Mouse (Mus musculus) retina, embryonic 14.5 days (tissue): ENCODE measurements around the gene Fam13a.

Experiments used
- DNase-seq: peaks from one replicate; pipeline ENCODE4 v3.0.0-alpha.2; 2015; ENCODE audit warnings: low spot score

The Fam13a gene

DNA sequence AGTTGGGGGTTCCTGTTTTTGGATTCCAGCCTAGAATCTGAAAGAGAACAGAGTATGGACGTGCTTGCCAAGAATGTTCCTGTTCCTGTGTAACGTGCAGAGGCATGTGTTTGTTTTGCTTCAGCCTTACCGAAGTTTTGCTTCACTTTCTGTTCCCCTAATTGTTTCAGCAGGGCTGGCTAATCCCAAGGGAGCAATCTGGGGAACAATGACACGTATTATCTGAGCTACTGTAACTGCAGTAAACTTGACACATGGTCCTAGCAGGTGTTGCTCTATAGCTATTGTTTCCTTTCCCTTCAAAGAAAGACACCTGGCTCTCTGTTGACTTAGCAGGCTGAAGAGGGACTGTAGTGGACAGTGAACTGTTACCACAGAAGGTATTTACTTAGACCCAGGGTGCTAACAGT, 25.3 kb downstream of the Fam13a start:
- DNase-seq, result no peak

DNA sequence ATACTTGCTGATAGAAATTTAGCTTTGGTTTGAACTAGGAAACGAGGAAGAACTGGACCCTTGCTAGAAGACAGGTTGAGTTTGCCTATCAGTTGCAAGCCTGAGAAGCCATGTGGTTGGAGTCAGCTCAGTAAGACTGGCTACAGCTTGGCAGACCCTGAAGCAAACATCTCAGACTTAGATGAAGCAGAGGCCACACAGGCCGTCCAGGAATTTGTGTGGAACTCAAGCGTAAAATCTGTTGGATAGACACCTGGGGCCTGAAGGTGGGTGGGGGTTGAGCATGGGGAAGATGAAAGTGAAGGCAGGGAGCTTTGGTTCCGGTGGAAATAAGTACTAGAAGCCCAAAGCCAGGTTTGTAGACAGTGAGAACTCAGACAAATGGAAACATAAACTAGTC, 25.8 kb downstream of the Fam13a start:
- DNase-seq, result no peak

- DNase-seq, result no peak
These were observed 35.2 kb downstream of the Fam13a start for GRCm38 (mm10) chr6:58989149-58989548.

- no peak for DNase-seq
These were observed 35.6 kb downstream of the Fam13a start for GRCm38 (mm10) chr6:58988706-58989105.

- no peak for DNase-seq
These were observed 37.2 kb downstream of the Fam13a start for GRCm38 (mm10) chr6:58987166-58987565.

- DNase-seq, result no peak
These were observed 39.2 kb downstream of the Fam13a start for GRCm38 (mm10) chr6:58985186-58985585.

DNA sequence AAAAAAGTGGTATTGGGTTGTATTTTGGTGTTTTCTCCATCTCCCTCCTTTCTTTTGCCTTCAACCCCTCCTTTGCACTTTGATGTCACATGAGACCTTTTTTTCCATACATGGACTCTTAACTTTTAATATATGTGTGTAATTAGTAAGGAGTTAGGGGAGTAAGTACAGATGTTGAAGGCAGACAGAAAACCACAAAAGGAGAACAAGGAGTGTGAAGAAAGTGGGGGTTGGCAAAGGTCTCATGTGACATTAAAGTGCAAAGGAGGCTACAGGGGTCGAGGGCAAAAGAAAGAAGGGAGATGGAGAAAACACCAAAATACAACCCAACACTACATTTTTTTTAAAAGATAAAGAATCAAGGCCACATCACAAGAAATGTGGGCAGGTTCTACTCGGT, 49.1 kb downstream of the Fam13a start:
- DNase-seq, result no peak

DNA sequence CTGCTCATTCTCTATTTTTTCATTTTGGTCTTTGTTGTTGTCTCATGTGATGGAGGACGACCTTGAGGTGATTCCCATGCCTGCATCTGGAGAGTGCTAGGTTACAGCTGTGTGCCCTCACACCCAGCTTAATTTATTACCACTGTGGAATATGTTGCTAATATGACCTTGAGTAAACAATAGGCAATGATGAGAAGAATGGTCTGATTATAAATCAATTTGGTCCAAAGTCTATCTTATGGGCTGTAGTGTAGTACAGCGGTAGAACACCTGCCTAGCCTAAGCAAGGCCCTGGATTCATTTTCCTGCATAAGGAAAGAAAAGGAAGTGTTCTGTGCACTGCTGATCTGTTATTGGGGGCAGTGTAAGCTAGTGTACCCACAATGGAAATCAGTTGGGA, 49.9 kb downstream of the Fam13a start:
- no peak for DNase-seq

DNA sequence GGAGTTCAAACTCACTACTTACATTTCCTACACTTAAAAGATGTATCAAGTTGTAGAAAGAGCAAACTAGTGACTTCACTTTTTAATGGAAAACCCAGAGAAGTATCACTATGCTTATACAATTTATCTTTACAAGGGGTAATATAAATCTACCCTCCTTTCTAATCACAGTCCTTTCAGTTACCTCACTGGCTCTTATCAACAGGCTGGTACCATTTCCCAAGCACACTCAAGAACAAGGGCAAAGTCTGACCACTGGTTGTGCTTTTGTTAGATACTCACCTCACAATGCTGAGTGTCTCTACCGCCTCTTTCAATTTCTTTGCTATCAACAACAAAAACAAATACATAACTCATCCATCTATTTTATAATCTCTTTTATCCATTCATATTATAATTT, 51.5 kb downstream of the Fam13a start:
- DNase-seq, result no peak

DNA sequence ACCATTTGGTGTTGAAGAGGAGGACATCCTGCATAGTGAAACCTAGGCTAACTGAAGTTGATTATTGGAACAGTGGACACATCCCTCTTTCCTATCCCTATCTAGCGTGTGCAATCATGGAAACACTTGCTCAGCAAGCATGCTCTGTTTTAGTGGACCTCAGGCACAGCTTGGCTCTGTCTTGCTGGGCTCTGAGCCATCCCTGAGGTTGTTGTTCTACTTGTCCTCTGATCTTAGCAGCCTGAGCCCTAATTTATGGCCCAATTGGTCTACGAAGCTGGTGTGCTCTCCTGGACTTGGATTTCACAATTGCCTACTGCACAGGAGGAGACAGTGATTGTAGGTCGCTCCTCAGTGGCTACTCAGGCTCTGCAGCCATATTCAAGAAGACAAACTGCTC, 56.1 kb downstream of the Fam13a start:
- no peak for DNase-seq

- no peak for DNase-seq
These were observed 59.1 kb downstream of the Fam13a start for GRCm38 (mm10) chr6:58965071-58965831.

DNA sequence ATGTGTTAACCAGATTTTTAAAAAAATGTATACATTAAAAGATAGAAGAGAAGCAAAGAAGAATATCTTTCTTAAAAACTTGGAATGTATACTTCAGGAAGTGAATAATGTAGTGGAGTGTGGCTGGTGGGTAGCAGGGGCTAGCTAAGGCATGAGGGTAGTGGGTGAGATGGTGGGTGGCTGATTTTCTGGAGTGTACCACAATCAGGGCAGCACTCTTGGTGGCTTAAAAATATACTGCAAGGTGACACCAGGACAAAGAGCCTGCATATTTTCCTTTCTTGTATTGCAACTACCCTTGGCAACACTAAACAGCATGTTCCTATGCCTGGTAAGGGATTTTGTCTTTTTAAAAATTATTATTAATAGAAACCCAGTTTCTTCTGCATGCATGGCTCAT, 59.8 kb downstream of the Fam13a start:
- no peak for DNase-seq

GRCm38 (mm10) chr6:58964091-58964490, 60.3 kb downstream of the Fam13a start:
- DNase-seq, result no peak

GRCm38 (mm10) chr6:58962691-58963090, 61.7 kb downstream of the Fam13a start:
- no peak for DNase-seq

GRCm38 (mm10) chr6:58960523-58960922, 63.8 kb downstream of the Fam13a start:
- DNase-seq, result no peak

DNA sequence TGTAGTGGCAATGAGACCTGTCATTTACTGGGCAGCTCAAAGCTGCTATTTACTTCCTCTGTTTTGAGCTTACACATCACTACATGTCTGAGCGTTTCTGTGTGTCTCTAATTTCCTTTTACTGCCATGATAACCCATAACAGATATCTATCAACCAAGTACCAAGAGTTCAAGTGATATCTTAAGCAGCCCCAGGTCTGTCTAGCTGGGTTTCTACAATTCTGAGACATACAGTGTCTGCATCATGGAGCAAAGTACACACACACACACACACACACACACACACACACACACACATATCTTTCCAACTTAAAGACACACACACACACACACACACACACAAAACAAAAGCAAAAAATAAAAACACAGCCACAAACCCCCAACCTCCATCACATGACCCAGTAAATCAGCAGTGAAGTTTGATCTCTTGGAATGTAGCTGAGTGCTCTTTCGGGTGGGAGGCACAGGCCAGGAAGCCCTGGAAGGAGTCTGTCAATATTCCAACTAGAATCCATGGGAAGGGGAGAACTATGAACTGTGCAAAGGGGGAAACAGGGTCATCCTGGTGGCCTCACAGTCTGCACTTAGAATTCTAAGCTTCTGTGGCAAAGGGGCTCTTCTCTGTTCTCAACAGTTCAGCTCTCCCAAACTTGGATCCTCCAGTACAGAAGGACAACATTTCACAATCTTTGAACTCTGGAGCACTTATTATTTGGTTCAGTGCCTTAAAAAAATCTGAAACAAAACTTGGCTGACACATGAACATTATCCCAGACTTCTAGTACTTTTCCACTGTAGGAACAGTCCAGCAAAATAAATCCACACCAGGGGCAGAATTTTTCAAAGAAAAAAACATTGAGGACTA, 73.0 kb downstream of the Fam13a start:
- no peak for DNase-seq

DNA sequence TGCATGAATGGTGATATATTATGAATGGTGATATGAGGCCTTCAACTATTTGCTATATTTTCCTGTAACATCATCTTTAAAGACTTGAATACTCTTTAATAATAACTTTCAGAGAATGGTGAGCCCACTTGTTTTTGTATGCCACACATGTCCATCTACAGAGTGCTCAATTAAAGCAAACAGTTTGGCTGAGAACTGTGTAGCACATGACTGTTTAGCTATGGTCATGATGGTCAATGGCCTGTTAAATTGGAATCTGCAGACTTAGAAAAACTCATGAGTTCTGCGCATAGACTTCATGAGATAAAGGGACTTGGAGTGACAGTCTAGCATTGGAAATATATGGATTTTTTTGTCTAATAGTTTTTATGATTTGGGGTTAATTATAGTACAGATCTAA, 73.9 kb downstream of the Fam13a start:
- no peak for DNase-seq

DNA sequence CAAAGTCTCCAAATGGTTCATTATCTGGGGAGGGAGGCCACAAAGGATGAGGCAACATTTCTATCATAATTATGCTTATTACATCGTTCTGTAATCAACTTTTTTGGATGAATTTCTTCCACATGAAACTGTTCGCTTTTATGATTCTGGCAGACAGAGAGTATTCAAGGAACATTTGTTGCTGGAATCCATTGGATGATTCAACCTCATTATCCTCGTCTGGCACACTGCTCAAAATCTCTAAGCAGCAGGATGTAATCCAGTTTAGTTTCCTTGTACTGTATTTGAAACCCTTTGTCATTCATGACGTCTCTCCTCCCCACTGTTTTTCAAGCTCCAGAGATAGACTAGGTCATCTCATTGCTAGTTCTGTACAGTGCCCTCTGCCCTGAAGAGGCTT, 77.5 kb downstream of the Fam13a start:
- DNase-seq, result no peak

GRCm38 (mm10) chr6:58946246-58946645, 78.1 kb downstream of the Fam13a start:
- DNase-seq, result no peak

GRCm38 (mm10) chr6:58943958-58944357, 80.4 kb downstream of the Fam13a start:
- DNase-seq, result no peak

- no peak for DNase-seq
These were observed 82.1 kb downstream of the Fam13a start for GRCm38 (mm10) chr6:58942276-58942675.

DNA sequence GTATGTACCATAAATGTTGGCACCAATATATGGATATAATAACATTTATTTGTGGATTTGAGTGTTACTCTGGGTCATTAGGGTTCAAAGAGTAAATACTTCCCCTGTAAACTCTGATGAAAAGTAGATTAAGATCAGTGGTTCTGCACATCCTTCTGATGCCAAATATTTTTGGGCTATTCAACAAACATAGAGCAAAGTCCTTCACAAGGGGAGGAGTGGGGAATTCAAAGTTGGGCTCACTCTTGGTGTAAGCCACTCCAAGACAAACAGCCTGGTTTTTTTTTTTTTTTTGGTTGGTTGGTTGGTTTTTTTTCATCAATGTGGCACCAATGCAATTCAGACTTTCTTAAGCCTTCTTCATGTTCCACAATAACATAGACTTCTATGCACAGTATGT, 86.6 kb downstream of the Fam13a start:
- no peak for DNase-seq

GRCm38 (mm10) chr6:58934144-58934543, 90.2 kb downstream of the Fam13a start:
- no peak for DNase-seq
